Mouse (Mus musculus): Measurements from ENCODE around the gene Taf13.
"Not testable (repeated sequence)": the region's sequence is repeated elsewhere in the genome, so short reads cannot be mapped to it uniquely, and the experiment has no call there.

Gene Taf13

DNA sequence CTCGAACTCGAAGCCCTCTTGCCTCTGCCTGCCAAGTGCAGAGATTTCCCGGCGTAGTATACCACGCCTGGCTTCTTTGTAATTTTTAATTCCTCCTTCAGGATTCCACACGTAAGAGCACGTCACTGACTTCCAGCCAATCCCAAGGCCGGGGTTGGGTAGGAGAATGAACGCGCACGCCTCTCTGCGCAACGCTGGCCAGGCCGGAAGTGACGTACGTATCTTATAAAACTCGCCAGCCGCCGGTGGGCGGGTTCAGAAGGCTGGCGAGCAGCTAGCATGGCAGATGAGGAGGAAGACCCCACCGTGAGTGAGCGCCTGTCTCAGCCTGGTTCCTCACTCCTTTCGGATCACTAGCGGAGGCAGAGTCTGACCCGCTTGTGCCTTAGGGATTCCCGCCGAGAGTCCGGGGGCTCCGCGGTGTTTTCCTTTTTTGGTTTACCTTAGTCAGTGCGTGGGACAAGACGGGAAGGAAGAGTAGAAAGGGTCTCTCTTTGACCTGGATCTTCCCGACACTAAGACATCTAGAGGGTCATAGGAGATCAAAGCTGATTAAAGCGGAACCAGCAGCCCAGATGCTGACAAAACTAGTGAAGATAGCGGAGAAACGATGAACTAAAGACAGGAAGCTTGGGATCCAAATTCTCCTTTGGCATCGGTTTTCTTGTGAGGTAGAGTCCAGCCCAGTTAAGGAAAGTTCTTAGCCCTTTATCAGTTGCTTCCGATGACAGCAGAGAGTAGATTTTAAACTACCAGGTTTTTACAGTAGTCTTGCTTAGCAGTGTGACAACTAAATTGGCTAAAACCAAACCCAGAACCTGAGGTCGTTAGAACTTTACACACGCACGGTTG lies at the start of gene Taf13:
Taf13 (plus strand) TSS at position 256 of the 852 bp plus-strand sequence.
- DNase-seq (ENCODE audit: low spot score) = peak; percentile 96

DNA sequence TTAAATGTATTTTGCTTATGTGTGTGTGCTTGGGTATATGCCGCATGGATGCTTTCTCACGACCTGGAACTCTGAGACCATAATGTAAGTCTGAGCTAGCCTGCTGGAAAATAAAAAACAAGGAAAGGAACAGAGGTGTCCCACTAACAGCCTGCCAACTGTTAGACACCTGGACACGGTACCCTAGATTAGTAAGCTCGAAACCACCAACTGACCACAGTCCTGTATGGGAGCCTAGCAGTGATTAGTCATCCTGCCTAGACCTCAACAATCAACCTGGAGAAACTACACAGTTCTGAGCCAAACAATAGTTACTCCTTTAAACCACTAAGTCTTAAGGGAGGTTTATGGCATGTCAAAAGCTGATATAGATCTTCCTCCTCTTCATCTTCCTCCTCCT lies 48.1 kb upstream of the Taf13 start:
- no peak for DNase-seq (ENCODE audit: low spot score)

DNA sequence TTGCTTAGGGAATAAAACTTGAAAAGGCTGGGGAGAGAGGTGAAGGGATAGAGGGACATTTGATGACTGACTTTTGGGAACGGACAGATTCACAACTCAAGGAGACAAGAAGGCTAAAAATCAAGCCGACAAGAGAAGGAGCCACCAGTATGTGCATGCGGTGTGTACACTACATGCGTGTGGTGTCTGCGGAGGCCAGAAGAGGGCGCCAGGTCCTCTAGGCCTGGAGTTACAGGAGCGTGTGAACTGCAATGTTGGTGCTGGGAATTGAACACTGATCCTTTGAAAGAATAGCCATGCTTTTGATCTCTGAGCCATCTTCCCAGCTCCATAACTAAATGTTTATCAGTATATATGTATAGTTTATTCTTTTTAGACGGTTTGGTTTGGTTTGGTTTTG lies 43.0 kb upstream of the Taf13 start:
- no peak for DNase-seq (ENCODE audit: low spot score)

DNA sequence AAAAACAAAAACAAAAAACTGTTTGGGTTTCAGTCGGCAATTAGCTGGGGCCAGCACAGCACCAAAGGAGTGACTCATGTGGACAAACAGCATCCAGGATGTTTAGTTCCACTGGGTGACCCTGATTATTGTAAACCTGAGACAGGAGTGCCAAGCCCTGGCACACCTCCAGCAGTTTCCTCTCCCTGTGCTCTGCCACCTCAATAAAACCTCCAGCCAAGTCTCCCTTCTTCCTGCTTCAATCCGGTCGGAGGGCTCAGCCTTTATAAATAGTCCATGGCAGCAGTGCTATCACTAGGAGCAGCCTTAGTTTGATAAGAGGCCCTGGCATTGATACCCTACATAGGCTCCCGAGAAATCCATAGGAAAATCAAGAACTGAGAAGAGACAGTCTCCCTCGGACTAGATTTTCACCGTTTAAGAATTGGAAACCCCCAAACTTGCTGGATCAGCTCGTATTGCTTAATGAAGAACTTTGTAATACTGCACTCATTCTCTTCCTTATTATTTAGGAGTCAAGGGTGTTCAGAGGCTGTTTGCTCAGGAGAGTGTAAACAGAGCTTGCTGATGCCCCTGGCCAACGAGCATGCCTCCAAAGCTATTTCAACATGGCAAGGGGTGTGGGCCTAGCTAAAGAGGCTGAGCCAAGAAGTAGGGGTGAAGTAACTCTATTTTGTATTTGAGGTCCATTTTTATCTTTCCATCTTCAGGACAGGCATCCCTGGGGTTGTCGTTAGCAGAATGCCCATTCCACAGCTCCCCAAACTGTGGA lies 38.2 kb upstream of the Taf13 start:
- DNase-seq (ENCODE audit: low spot score) = peak; percentile 35

DNA sequence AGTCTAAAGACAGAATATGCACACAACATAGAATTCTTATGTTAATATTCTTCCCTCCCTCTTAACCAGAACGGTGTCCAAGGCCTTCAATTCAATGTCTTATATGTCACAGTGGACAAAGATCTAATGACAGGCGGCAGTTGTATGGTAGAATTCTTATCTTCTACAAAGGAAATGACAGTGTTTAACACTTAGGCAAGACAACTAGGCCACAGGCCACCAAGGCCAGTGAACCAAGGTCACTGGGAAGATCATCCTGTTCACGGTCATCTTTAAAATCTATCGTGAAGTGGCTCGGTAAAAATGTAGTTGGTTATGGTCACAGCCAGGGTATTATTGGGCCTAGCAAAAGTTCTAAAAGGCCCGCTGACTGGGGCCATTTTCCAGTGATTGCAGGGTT lies 37.5 kb upstream of the Taf13 start, which contains the start of gene 1700013F07Rik:
1700013F07Rik (plus strand) TSS at position 200 of the 400 bp plus-strand sequence.
- no peak for DNase-seq (ENCODE audit: low spot score)

DNA sequence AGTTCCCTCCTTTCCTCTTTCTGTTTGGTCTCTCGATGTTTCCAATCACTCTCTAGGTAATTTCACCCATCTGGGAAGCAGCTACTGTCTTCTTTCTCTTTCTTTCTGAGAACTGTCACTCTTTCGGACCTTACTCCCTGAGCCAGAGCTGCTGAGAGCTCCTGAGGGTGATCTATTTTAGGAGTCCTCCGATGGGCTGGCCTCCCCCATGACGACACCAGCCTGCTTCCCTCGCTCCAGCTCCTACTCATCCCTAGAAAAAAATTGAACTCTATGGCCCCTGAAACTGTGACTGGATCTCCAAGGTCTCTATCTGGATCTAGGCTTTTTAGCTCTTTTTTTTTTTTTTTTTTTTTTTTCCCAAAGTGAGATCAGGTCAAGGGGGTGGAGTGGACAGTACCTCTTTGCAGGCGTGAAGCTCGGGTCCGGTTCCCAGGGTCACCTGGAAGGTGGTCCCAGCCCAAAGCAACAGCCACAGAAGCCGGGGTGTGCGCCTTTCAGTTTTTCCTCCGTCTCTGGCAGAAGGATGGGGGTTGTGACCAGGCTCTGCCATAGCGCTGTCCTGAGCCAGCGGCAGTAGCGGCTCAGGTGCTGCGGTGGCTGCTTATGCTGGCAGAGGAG lies 35.5 kb upstream of the Taf13 start:
- DNase-seq (ENCODE audit: low spot score) = no peak

DNA sequence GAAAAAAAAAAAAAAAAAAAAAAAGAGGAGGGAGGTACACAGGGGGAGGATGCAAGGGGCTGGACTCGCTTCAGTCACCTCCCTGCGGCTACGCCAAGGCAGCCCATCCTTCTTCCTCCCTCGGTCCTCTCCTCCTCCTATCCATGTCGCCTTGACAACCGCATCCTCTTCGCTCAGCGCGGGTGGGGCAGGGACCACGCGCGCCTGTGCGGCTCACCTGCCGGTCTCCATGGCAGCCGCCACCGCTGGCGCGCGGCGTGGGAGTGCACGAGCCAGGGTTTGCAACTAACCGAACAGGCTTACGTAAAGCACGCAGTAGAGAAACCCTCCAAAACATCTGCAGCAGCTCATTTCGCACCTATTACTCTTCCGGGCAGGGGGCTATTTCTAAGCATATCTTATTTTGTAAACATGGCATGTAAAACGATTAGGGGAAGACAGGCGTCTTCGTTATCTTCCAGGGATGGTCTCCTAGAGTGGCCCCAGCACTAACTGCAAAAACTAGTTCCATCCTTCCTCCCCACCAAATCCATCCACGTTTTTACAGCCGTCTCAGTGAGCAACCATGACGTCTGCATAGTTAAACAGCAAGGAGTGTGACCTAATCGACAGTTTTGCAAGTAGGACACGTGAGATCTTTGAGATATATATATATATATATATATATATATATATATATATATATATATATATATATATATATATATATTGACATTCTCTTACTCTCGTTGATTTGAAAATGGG lies 34.8 kb upstream of the Taf13 start, which contains the start of gene 5330417C22Rik:
5330417C22Rik (minus strand) TSS at position 20 of the 744 bp plus-strand sequence.
- peak; percentile 75 for DNase-seq (ENCODE audit: low spot score)

DNA sequence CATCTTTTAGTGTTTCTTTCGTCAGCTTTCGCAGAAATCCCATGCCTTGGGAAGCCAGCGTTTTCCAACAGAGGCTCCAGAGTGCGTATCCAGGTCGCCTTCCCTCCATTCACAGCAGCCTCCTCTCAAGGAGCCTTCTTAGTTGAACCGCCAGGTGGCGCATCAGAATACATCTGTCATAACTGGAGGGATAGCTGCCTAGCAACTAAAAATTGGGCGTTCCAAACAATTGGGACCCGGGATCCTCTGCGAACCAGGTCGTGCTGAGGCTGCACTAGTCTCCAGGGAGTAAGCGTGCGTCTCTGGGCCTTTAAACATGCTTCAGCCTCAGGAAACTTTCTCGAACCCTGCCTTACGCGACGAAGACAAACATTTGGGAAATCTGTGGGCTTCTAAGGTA lies 34.2 kb upstream of the Taf13 start:
- peak; percentile 94 for DNase-seq (ENCODE audit: low spot score)

DNA sequence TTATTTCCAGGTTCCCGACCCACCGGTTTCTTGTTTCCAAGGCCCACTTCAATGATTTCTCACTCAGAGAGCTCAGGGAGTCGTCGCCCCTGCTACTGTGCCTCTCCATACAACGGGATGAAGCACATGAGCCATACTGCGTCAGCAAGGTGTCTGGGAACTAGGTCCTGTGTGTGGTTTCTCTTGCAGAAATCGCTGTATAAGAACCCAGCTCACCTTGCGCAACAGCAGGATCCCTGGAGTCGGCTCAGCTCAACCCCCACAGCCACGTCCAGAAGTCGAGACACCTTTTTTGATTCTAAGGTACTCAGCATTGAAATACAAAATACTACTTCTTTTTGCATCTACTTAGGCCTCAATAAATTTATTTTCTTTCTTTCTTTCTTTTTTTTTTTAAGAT lies 29.2 kb upstream of the Taf13 start:
- DNase-seq (ENCODE audit: low spot score) = no peak

DNA sequence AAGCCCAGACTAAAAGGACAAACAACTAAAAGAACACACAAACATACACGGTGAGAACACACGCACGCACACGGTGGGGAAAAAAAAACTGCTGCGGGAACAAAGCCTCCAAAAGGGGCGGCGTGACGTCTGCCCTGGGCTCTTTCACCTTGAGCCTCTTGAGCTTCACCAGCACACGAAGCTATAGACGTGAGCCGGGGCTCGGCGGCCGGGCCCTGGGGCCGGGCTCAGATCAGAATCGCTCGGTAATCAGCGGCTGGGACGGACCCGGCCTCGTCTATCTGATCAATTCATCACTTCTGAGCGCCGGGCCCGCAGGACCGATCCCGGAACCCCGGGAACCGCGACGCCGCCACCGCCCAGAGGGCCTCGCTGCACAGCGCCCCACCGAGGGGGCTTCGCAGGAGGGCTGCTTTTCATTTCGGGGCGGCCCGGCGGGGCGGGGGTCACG lies 17.4 kb upstream of the Taf13 start:
- DNase-seq (ENCODE audit: low spot score) = peak; percentile 71

DNA sequence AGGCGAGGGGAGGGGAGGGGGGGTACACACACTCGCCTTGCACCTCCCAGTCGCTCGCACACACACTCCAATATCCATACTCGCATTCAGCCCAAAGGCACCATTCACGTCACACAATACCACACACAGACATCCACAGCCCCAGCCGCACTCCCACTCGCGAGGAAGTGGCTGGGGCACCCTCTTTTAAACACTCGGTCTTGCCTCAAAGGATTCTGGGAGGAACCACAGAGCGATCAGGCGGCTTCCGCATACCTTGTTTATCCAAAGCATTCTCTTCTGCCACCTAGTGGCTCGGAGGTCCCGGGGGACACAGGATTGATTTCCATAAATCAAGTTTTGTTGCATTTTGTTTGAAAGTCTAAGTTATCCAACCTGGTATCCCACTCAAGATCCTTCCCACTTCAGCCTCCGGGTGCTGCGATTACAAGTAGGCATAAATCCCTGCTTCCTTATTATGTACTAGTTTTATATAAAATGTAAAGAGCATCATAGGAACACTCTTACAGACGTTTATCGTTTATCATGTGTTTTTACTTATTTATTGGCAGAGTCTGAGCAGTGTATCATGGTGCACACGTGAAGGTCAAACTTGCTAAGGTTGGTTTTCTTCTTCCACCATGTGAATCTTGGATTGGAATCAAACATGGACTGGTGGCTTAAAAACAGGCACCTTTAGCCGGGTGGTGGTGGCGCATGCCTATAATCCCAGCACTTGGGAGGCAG lies 16.7 kb upstream of the Taf13 start:
- DNase-seq (ENCODE audit: low spot score) = peak; percentile 96

DNA sequence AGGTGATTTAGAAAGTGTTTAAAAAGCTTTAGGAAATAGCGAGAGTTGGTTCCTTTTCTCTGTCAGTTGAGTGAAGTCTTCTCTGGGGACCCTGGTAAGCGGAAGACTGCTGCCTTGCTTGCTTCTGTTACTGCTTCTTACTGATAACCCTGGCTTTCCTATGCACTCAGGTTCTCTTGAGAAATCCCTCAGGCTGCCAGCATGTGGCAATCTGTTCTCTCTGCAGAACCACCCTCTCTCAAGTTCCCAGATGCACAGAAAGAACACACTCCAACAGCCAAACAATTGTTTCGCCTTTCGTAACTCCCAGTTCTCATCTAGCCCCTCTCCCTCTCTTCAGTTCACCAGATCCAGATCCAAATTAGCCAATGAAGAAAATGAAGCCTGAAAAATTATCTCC lies 13.6 kb upstream of the Taf13 start:
- no peak for DNase-seq (ENCODE audit: low spot score)

DNA sequence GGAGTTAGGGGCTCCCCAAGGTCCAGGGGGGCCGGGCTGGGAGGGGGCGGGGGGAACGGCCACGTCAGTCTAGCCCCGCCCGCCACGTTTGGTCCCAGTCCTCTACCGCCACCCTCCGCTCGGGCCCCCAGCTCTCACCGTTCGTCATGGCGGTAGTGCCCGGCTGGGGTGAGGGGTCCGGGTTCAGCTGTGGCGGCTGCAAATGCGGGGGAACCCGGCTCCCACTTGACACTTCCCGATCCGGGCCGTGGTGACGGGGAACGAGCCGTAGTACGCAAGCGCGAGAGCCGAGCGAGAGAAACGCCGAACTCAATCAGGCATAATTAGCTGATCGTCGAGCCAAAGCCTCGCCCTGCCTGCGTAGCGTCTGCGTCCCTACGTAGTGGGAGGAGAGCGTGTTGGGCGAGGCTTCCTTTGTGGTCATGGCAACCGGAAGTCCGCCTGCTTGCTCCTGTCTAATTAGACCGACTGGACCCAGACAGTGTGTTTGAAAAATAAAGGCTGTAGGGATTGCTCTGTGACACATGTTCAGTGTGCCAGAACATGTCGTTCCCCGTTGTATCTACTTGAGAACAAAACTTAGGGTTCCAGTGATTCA lies 9.3 kb upstream of the Taf13 start, which contains the start of gene Tmem167b:
Tmem167b (minus strand) TSS at position 334 of the 598 bp plus-strand sequence.
- DNase-seq (ENCODE audit: low spot score) = peak; percentile 99

DNA sequence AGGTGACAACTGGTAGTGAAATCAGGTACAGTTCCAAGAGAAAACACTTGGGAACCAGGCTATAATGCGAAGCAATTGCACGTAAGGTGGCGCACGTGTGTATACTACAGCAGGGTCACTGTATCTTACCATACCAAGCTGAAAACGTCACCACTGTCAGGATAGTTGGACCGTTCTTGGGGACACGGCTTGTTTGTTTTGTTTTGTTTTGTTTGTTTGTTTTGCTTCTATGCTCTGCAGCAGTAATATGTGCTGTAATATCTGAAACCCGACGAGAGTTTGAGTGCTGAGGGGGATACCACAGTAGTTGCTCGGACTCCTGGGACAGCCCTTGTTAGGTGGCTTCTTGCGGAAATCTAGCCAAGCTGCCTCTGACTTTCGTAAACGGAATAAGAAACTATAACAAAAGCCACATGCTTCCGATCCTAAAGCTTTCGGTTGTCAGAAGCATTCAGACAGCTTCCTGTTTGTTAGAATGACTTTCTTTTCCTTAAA lies 8.7 kb upstream of the Taf13 start:
- DNase-seq (ENCODE audit: low spot score) = peak; percentile 74

DNA sequence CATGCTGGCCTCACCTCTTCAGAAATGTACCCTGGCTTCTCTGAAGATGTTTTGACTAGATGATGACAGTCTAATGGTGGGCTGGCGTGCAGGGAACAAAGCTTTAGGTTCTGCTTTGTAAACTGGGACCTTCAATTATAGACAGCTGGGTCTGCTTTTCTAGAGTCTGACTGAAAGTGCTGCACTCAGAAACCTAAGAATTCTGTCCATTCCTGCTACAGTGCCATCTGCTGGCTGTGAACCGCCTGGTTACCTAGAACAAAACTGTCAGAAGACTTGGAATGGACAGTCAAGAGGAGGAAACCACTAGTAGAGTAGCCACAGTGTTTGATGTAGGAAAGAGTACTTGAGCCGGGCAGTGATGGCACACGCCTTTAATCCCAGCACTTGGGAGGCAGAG lies 8.2 kb upstream of the Taf13 start:
- DNase-seq (ENCODE audit: low spot score) = peak; percentile 87

DNA sequence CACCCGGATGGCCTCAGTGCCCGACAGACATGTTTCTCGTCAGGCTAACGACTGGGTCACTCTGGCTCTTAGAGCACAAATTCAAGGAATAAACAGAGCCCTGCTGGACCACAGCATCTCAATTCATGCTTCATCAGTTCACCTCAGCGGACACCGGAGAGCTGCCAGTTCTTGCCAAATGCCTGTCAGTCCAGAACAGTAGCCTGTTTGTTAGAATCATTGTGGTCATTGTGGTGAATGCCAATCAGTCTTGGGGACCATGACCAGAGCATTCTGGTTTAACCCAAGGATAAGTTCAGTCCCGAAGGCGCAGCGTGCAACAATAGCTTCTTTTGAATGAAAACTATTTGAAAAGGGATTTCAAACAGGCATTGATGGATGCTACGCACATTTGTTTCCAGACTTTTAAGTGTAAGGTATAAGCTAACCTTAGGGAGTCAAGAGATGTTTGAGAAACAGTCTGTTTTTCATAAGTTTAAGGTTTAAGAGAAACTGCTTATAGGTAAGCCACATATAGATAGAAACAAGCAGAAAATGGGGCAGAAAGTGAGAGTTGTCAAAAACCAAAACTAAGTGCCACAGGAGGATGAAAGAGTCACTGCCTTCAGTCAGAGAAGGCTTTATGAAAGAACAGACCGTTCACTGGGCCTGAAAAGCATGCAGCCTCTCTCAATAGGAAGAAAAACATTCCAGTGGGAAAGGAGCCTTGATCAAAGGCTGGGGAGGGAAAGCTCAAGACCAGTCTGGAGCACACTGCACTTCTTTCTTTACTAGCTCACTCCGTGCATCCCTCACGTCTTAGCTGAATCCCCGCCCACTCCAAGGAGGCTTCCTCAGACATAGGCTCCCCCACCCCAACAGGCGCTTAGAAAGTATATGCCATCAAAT lies 3.3 kb upstream of the Taf13 start:
- no peak for DNase-seq (ENCODE audit: low spot score)

DNA sequence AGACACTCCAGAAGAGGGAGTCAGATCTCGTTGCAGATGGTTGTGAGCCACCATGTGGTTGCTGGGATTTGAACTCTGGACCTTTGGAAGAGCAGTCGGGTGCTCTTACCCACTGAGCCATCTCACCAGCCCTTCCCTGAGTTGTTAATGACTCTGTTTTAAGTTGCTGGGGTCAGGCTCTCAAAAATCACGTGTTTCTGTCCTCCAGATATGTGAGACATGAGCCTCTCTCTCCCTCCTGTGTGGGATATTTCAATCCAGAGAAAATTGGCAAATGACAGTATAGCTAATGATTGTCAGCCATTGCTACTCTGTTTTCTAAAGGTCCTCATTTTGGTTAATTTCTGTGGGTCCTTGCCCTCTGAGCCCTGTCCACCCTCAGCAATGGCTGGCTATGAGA lies 1.9 kb upstream of the Taf13 start:
- DNase-seq (ENCODE audit: low spot score) = not testable (repeated sequence)

DNA sequence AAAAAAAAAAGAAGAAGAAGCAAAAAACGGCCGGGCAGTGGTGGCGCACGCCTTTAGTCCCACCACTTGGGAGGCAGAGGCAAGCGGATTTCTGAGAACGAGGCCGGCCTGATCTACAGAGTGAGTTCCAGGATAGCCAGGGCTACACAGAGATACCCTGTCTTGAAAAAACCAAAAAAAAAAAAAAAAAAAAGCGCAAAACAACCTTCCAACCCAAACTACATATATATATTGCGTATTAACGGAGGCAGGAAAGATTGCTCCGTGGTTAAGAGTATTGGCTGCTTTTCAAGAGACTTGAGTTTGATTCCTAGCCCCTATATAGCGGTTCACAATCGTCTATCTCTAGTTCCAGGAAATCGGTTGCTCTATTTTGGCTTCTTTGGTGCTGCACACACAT lies 685 bp upstream of the Taf13 start:
- DNase-seq (ENCODE audit: low spot score) = no peak

DNA sequence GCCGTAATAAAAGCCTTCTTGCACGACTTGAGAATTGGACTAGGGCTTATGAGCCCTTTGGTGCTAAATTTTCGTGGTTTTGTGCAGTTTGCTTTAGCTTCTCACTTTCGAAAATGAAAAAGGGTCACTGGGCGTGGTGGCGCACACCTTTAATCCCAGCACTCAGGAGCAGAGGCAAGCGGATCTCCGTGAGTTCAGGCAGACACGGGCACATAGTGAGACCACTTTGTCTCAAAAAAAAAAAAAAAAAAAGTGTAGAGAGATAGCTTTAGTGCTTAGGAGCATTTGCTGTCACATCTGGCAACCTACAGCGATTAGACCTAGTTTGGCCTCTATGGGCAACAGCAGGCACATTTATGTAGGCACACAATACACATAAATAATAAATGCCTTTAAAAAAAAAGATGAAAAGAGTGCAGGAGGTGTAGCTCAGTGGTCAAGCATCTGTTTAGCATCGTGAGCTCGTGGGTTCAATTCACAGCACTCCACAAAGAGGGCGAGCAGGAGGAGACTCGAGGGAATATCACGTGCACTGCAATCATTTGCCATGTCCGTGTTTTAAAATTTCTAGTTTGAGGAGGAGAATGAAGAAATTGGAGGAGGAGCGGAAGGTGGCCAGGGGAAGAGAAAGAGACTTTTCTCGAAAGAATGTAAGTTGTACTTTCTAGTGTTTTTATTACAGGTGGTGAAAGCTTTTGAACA lies 962 bp downstream of the Taf13 start:
- no peak for DNase-seq (ENCODE audit: low spot score)
